In the genomic region with DNA sequence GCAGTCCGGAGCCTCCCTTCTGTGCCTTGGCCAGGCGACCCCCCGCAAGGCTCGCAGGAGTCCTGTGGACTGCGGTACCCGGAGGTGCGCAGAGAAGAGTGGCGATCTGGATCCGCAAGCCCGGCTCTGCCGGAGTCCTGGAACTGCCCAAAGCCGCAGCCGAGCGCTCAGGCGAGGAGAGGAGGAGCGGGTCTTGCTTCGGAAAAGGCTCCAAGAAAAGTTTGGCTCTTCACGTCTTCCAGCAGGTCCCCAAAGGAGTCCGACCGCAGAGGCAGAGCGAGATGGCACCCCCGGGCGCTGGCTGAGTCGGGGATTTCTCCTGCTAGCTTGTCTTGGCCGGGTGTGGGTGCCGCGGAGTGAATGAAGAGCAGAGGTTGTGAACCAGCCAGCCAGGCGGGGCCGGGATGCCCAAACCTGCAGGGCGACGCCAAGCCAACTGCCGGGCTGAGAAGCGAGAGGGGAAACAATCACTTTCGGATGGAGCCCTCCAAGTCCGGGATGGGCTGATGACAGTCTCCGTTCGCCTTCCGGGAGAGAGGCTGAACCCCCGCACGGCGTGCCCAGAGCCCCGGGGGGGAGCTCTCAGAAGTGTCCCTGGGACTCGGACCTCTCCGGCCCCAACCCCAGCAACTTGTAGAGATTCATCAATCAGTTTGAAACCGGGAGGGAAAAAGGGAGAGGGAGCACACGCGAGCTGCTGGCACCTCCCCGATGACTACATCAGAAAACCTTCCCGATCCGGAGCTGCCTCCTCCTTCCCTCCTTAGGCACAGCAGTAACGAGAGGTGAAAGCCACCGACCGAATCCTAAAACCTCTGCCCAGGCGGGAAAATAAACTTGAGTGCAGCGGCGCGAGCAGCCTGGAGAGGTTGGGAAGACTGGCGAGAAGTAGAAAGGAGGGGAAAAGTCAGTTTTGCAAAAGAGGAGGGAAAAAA, we compare ENCODE assay signal across 8 mouse cellular contexts. TPM values are rescaled to one million over a fixed set of nuclear protein-coding genes. Genes with fewer than 3 reads are reported as not detected.
A peak's percentile ranks its signal among the peaks of the same experiment; 100 is the strongest.
DNase-seq lines count a peak whose midpoint lies in the region; ATAC-seq and TF ChIP-seq lines count a peak whose summit lies in the region.

No protein-coding gene starts in this region.

- peak; percentile 73 to 92 for DNase-seq in adrenal gland, adult (ENCODE audit: inconsistent age in 2 of 2, low spot score in 1 of 2)
- DNase-seq in gastrocnemius, postnatal 10 days: peak; percentile 44
- DNase-seq in hindbrain, postnatal 0 days (ENCODE audit: low spot score): peak; percentile 65
- DNase-seq in left cerebral cortex, postnatal 14 days (ENCODE audit: low spot score in 2 of 2): peak; percentile 32 to 40
- peak; percentile 71 for DNase-seq in right cerebral cortex, postnatal 25 days

- H3K27me3 ChIP-seq in hindbrain, postnatal 0 days (ENCODE audit: insufficient read depth, low read length): no peaks in the 10 kb centered on the region

- peak overlapping the region; percentile 83 for H3K4me3 ChIP-seq in hindbrain, postnatal 0 days (ENCODE audit: low read length)

- intact Hi-C loops in left cerebral cortex, postnatal 14 days (cut with DNase I): loop anchor here (5.0 kb wide), 1 partner anchor 225 kb away; no protein-coding TSS in a partner anchor

- peak overlapping the region; percentile 80 for H3K27ac ChIP-seq in hindbrain, postnatal 0 days

- no peaks in the 10 kb centered on the region for H3K9me3 ChIP-seq in hindbrain, postnatal 0 days (ENCODE audit: low read length)

- H3K4me1 ChIP-seq in hindbrain, postnatal 0 days (ENCODE audit: insufficient read depth, low read length): no peaks in the 10 kb centered on the region

- TF ChIP-seq CTCF in hindbrain, postnatal 0 days (IDR thresholded peaks at IDR 0.05; ENCODE audit: low read depth): no peak

- no peaks in the 10 kb centered on the region for H3K36me3 ChIP-seq in hindbrain, postnatal 0 days (ENCODE audit: insufficient read depth, low read length)

- H3K4me2 ChIP-seq in hindbrain, postnatal 0 days (ENCODE audit: low read depth, low read length): peak overlapping the region; percentile 99

- under 1% methylated on average over 57 of the region's 58 CpGs for WGBS in hindbrain, postnatal 0 days

- peak; percentile 22 for ATAC-seq in common myeloid progenitor, adult 5-6 weeks (replicated peaks; ENCODE audit: low read depth, poor library complexity, severe bottlenecking)
- peak; percentile 25 for ATAC-seq in hindbrain, postnatal 0 days
- 0 out of 2 replicates have a peak, but pooled peaks have one; percentile 23 for ATAC-seq in megakaryocyte progenitor cell, adult 5-6 weeks (replicated peaks; ENCODE audit: poor library complexity)
- ATAC-seq in inflammation-experienced regulatory T-cells, adult 6 months: no peak

- H3K9ac ChIP-seq in hindbrain, postnatal 0 days (replicated peaks; ENCODE audit: low read length): peak overlapping the region; percentile 73

RNA-seq across cellular contexts. Expression of a gene that starts 0.9 kb away (rescaled TPM):
- total RNA-seq in common myeloid progenitor, adult 5-6 weeks (2017): not detected in 2 replicates
- 1 to 10 TPM; 2.2 to 3.8 TPM for total RNA-seq in gastrocnemius, postnatal 10 days (2021)
- 5.3 and 5.4 TPM in 2 replicates for total RNA-seq in hindbrain, postnatal 0 days (2014; rRNA removed)
- 38.8 and 40.2 TPM in 2 replicates for polyA plus RNA-seq in hindbrain, postnatal 0 days (2015; fragmentation: Nextera tagmentation; extraction: Ambion mirVana)
- 10 to 100 TPM; 45.0 to 50.8 TPM for total RNA-seq in left cerebral cortex, postnatal 14 days (2021)
- total RNA-seq in megakaryocyte progenitor cell, adult 5-6 weeks (2015): not detected in 2 replicates
- not detected in 2 replicates for total RNA-seq in megakaryocyte progenitor cell, adult 5-6 weeks (2017)
- under 1 TPM in 2 of 3 experiments, not detected in 1; 0.13 TPM for polyA plus RNA-seq in inflammation-experienced regulatory T-cells, adult 6 months (2017; shearing (Covaris generic))
